Mouse (Mus musculus) CH12.LX (cell line): Measurements from ENCODE around the gene Nfe2l1. TPM values are rescaled to one million over a fixed set of nuclear protein-coding genes. Genes with fewer than 3 reads are reported as not detected.

Experiments
- DNase-seq: peaks from one replicate; pipeline ENCODE4 v3.0.0-alpha.2; 2013; ENCODE audit errors: extremely low read depth
- H3K27ac ChIP-seq: 2 replicates; pipeline ENCODE4 v1.5.1; 2012; ENCODE audit warnings: low read depth, mild to moderate bottlenecking, control low read depth, moderate library complexity; ENCODE audit not compliant: insufficient read depth
- H3K27me3 ChIP-seq: replicated peaks from 2 replicates; pipeline ENCODE3; 2012; ENCODE audit warnings: inconsistent platforms
- H3K36me3 ChIP-seq, 2 experiments: replicated peaks in 1 of 2; 2 replicates each; pipeline versions ENCODE3 to v1.6.1; 2012; ENCODE audit warnings: inconsistent platforms in 1 of 2, low read length in 1 of 2, mild to moderate bottlenecking in 1 of 2, mixed read lengths in 1 of 2, moderate library complexity in 1 of 2; ENCODE audit not compliant: control insufficient read depth in 1 of 2, insufficient read depth in 1 of 2
- H3K4me1 ChIP-seq, 2 experiments: 2 replicates each; pipeline ENCODE4 v1.6.1; 2012; ENCODE audit warnings: inconsistent platforms in 1 of 2, moderate library complexity in 1 of 2; ENCODE audit not compliant: insufficient read depth in 2 of 2, control insufficient read depth in 1 of 2
- H3K4me2 ChIP-seq: 2 replicates; pipeline ENCODE4 v1.6.1; 2012; ENCODE audit warnings: low read depth, mild to moderate bottlenecking, control low read depth; ENCODE audit not compliant: poor library complexity, insufficient read depth, severe bottlenecking
- H3K4me3 ChIP-seq, 3 experiments: fragments of 150-350 bp in 1 of 3; sonication (generic) in 1 of 3; replicated peaks in 1 of 3; 2 replicates each; pipeline versions ENCODE3 to v1.5.1; 2011 to 2012; ENCODE audit warnings: low read depth in 2 of 3, low read length in 2 of 3, mild to moderate bottlenecking in 2 of 3, moderate library complexity in 2 of 3, control low read depth in 1 of 3, improper control_type of control experiment in 1 of 3, inconsistent platforms in 1 of 3, mixed read lengths in 1 of 3; ENCODE audit not compliant: poor library complexity in 1 of 3
- H3K79me2 ChIP-seq: replicated peaks from 2 replicates; pipeline ENCODE4 v1.6.1; 2012; ENCODE audit warnings: mild to moderate bottlenecking, moderate library complexity; ENCODE audit not compliant: control insufficient read depth, poor library complexity, insufficient read depth, severe bottlenecking; ENCODE audit errors: extremely low read depth
- H3K9ac ChIP-seq: 2 replicates; pipeline ENCODE4 v1.6.1; 2012; ENCODE audit warnings: low read depth, mild to moderate bottlenecking, control low read depth, moderate library complexity; ENCODE audit not compliant: insufficient read depth
- H3K9me3 ChIP-seq: replicated peaks from 2 replicates; pipeline ENCODE3; 2012; ENCODE audit warnings: low read length, inconsistent platforms, mixed read lengths
- BHLHE40 ChIP-seq: IDR thresholded peaks from 2 replicates; pipeline ENCODE4 v1.6.1; 2011; ENCODE audit warnings: mild to moderate bottlenecking, low read depth, low read length, improper control_type of control experiment
- CHD1 ChIP-seq: IDR thresholded peaks from 2 replicates; pipeline ENCODE4 v1.6.1; 2012; ENCODE audit warnings: low read depth, low read length, improper control_type of control experiment, inconsistent platforms
- CHD2 ChIP-seq: IDR thresholded peaks from 2 replicates; pipeline ENCODE4 v1.6.1; 2011; ENCODE audit warnings: low read length, improper control_type of control experiment
- CTCF ChIP-seq, 2 experiments: IDR thresholded peaks in 1 of 2; conservative IDR thresholded peaks in 1 of 2; 2 replicates each; pipeline ENCODE4 v1.5.1; 2011 to 2012; ENCODE audit warnings: low read depth in 2 of 2, low read length in 2 of 2, improper control_type of control experiment in 1 of 2, inconsistent platforms in 1 of 2, mild to moderate bottlenecking in 1 of 2, moderate library complexity in 1 of 2
- EP300 ChIP-seq: IDR thresholded peaks from 2 replicates; pipeline ENCODE4 v1.6.1; 2011; ENCODE audit warnings: low read length, improper control_type of control experiment
- ETS1 ChIP-seq: conservative IDR thresholded peaks from 2 replicates; pipeline ENCODE4 v1.6.1; 2012; ENCODE audit warnings: low read depth, mild to moderate bottlenecking, inconsistent platforms, low read length, improper control_type of control experiment, moderate library complexity
- HCFC1 ChIP-seq: IDR thresholded peaks from 2 replicates; pipeline ENCODE4 v1.6.1; 2012; ENCODE audit warnings: low read depth, mild to moderate bottlenecking, inconsistent platforms, low read length, improper control_type of control experiment
- JUN ChIP-seq: IDR thresholded peaks from 2 replicates; pipeline ENCODE4 v1.6.1; 2011; ENCODE audit warnings: low read depth, mild to moderate bottlenecking, low read length, improper control_type of control experiment, moderate library complexity; ENCODE audit not compliant: insufficient read depth
- JUND ChIP-seq: conservative IDR thresholded peaks from 2 replicates; pipeline ENCODE4 v1.6.1; 2011; ENCODE audit warnings: low read depth, low read length, improper control_type of control experiment
- MAX ChIP-seq: IDR thresholded peaks from 2 replicates; pipeline ENCODE4 v1.6.1; 2011; ENCODE audit warnings: low read length, improper control_type of control experiment
- MAZ ChIP-seq: IDR thresholded peaks from 2 replicates; pipeline ENCODE4 v1.6.1; 2012; ENCODE audit warnings: low read depth, mild to moderate bottlenecking, inconsistent platforms, low read length, improper control_type of control experiment, moderate library complexity
- MXI1 ChIP-seq: IDR thresholded peaks from 2 replicates; pipeline ENCODE4 v1.6.1; 2011; ENCODE audit warnings: mild to moderate bottlenecking, low read depth, low read length, improper control_type of control experiment
- MYC ChIP-seq: IDR thresholded peaks from 2 replicates; pipeline ENCODE4 v1.6.1; 2011; ENCODE audit warnings: low read depth, mild to moderate bottlenecking, improper control_type of control experiment, low read length
- NRF1 ChIP-seq: IDR thresholded peaks from 2 replicates; pipeline ENCODE4 v1.6.1; 2014; ENCODE audit warnings: low read depth, mild to moderate bottlenecking, inconsistent platforms, low read length, improper control_type of control experiment, moderate library complexity
- PAX5 ChIP-seq: IDR thresholded peaks from 2 replicates; pipeline ENCODE4 v1.6.1; 2012; ENCODE audit warnings: low read length, inconsistent platforms, mixed read lengths
- POLR2A ChIP-seq: IDR thresholded peaks from 2 replicates; pipeline ENCODE4 v1.6.1; 2011; ENCODE audit warnings: low read depth, mild to moderate bottlenecking, improper control_type of control experiment, low read length
- RAD21 ChIP-seq: IDR thresholded peaks from 2 replicates; pipeline ENCODE4 v1.6.1; 2011; ENCODE audit warnings: low read depth, mild to moderate bottlenecking, low read length, improper control_type of control experiment, moderate library complexity
- RCOR1 ChIP-seq: conservative IDR thresholded peaks from 2 replicates; pipeline ENCODE4 v1.6.1; 2012; ENCODE audit warnings: low read depth, mild to moderate bottlenecking, inconsistent platforms, low read length, improper control_type of control experiment
- SIN3A ChIP-seq: IDR thresholded peaks from 2 replicates; pipeline ENCODE4 v1.6.1; 2012; ENCODE audit warnings: low read length, improper control_type of control experiment, inconsistent platforms
- SMC3 ChIP-seq: IDR thresholded peaks from 2 replicates; pipeline ENCODE4 v1.6.1; 2011; ENCODE audit warnings: low read depth, low read length, improper control_type of control experiment
- ZC3H11A ChIP-seq: IDR thresholded peaks from 2 replicates; pipeline ENCODE4 v1.6.1; 2012; ENCODE audit warnings: low read depth, mild to moderate bottlenecking, inconsistent platforms, low read length, improper control_type of control experiment
- ZMIZ1 ChIP-seq: IDR thresholded peaks from 2 replicates; pipeline ENCODE4 v1.6.1; 2012; ENCODE audit warnings: low read depth, mild to moderate bottlenecking, inconsistent platforms, low read length, improper control_type of control experiment
- dilution Hi-C: fragments of 300-500 bp; cut with MboI; formaldehyde crosslinking; loops from 2 replicates; pipeline ENCODE4 v1.14.3; 2020; ENCODE audit warnings: low sequenced_read_pairs; ENCODE audit not compliant: extremely low pct_unique_long_range_greater_than_20kb, extremely low pct_ligation_motif_present
- in situ Hi-C: fragments of 300-500 bp; cut with MboI; formaldehyde crosslinking; loops from 3 replicates; pipeline ENCODE4 v1.14.3; 2019; ENCODE audit warnings: low sequenced_read_pairs, low pct_ligation_motif_present, low pct_unique_long_range_greater_than_20kb, mixed read lengths
- polyA plus RNA-seq: library from polyadenylated mRNA; unstranded; fragments of >175 nt; gene quantifications from 2 replicates; pipeline ENCODE4 v1.2.1, GENCODE M21; 2012; ENCODE audit warnings: low read depth; ENCODE audit not compliant: insufficient read length
- total RNA-seq, 2 experiments: library from RNA; depleted of rRNA; stranded (reverse); fragments of 300-350 nt in 1 of 2; fragments of >200 nt in 1 of 2; gene quantifications; 2 replicates each; pipeline ENCODE4 v1.2.3; 2012 to 2014

Nfe2l1 gene
- total and polyA plus RNA-seq, 3 experiments, result 77.7 to 169 (median 145) TPM

GRCm38 (mm10) chr11:96795491-96795890 lies 34.3 kb downstream of the Nfe2l1 start:
- Histone ChIP-seq H3K27ac (no peak overlapping the region), H3K27me3 (no peaks in the 10 kb centered on the region), H3K4me1 (peaks cover 3 to 57% of the 10 kb centered on the region in 2 experiments; a peak in 3 of 4 replicates), H3K36me3 (peaks cover 23 to 71% of the 10 kb centered on the region in 2 experiments), H3K4me3 (no peak overlapping the region)
- in situ Hi-C loops, result no loop called here
- TF ChIP-seq NRF1 (no peak), POLR2A (no peak), ZMIZ1 (no peak), MAZ (no peak), PAX5 (no peak), RAD21 (no peak), RCOR1 (no peak), JUN (no peak), CHD1 (no peak), MAX (no peak), ETS1 (no peak), JUND (no peak), MXI1 (no peak)
- TF ChIP-seq, all 38 proteins: peak for 0
- no peak overlapping the region for H3K4me2 ChIP-seq
- H3K9me3 ChIP-seq, result no peaks in the 10 kb centered on the region
- dilution Hi-C loops, result no loop called here
- DNase-seq, result no peak
- peaks cover 96% of the 10 kb centered on the region for H3K79me2 ChIP-seq
- H3K9ac ChIP-seq, result no peak overlapping the region

- peaks cover 63% of the 10 kb centered on the region for H3K79me2 ChIP-seq
These were observed 39.1 kb downstream of the Nfe2l1 start for GRCm38 (mm10) chr11:96790681-96791080.

DNA sequence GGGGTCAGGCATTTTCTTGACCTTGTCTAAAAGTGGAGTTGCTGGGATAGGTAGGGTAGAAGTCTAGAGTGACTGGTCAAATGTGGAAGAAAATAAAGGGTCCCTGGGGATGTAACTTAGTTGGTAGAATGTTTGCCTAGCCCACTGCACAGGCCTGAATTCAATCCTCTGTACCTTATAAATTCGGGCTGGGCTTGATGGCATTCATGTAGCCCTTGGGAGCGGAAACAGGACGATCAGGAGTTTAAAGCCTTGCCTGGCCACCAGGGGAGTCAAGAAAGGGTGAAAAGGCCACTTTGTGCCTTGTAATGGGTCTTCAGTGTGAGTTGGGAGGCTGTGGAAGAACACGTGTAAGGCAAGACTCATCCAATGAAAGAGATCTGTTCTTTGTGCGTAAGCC lies 39.8 kb downstream of the Nfe2l1 start:
- Histone ChIP-seq H3K9ac (peak overlapping the region; percentile 88), H3K4me3 (peak overlapping the region; percentile 83 to 95 (median 83)), H3K27me3 (no peaks in the 10 kb centered on the region), H3K4me1 (peaks cover 0 to 46% of the 10 kb centered on the region in 2 experiments; a peak in 3 of 4 replicates), H3K9me3 (no peaks in the 10 kb centered on the region), H3K79me2 (peaks cover 56% of the 10 kb centered on the region), H3K4me2 (peak overlapping the region; percentile 98), H3K36me3 (peaks cover 0 to 26% of the 10 kb centered on the region in 2 experiments), H3K27ac (peak overlapping the region; percentile 12; the same call in 1 of the 2 replicates)
- in situ Hi-C loops, result no loop called here
- no peak for DNase-seq
- TF ChIP-seq MXI1 (peak; percentile 86), ZMIZ1 (peak; percentile 2; the same call in 1 of the 2 replicates), BHLHE40 (0 out of 2 replicates have a peak, but pooled peaks have one; percentile 21), ETS1 (no peak), CHD1 (peak; percentile 82; the same call in 1 of the 2 replicates), NRF1 (0 out of 2 replicates have a peak, but pooled peaks have one; percentile 9), ZC3H11A (no peak), SIN3A (peak; percentile 24), CTCF (conservative IDR thresholded peaks at IDR 0.05 in 1 of 2, IDR thresholded peaks at IDR 0.05 in 1 of 2; ENCODE audit: low read depth in 2 of 2, low read length in 2 of 2) (peak in 1 of 2 experiments; percentile 48; a peak in 2 of 4 replicates), SMC3 (no peak; the same call in 1 of the 2 replicates), POLR2A (0 out of 2 replicates have a peak, but pooled peaks have one; percentile 23), HCFC1 (no peak), CHD2 (peak; percentile 65; the same call in 1 of the 2 replicates), MAX (peak; percentile 80; the same call in 1 of the 2 replicates), MYC (peak; percentile 80; the same call in 1 of the 2 replicates)
- TF ChIP-seq, all 38 proteins: peak for 11
- dilution Hi-C loops, result no loop called here

More at GRCm38 (mm10) chr11:96790681-96791080, 39.1 kb downstream of the Nfe2l1 start:
- H3K4me3 ChIP-seq, result peak overlapping the region; percentile 39 to 95 (median 83)
- H3K4me1 ChIP-seq, result peaks cover 3 to 50% of the 10 kb centered on the region in 2 experiments; a peak in 3 of 4 replicates
- no peak for DNase-seq
- dilution Hi-C loops (no loop called here), in situ Hi-C loops (no loop called here)
- TF ChIP-seq HCFC1, result no peak
- 0 out of 2 replicates have a peak, but pooled peaks have one; percentile 22 for TF ChIP-seq EP300
- peak; percentile 11; the same call in 1 of the 2 replicates for TF ChIP-seq MYC
- no peaks in the 10 kb centered on the region for H3K27me3 ChIP-seq
- H3K27ac ChIP-seq, result no peak overlapping the region
- H3K9ac ChIP-seq, result peak overlapping the region; percentile 88
- H3K36me3 ChIP-seq, result peaks cover 5 to 32% of the 10 kb centered on the region in 2 experiments
- no peaks in the 10 kb centered on the region for H3K9me3 ChIP-seq
- peak overlapping the region; percentile 98 for H3K4me2 ChIP-seq
